Mouse (Mus musculus) forebrain, embryonic 11.5 days (tissue): ENCODE results near the gene Olfr223. TPM values are rescaled to one million over a fixed set of nuclear protein-coding genes. Genes with fewer than 3 reads are reported as not detected.

ENCODE experiments used
- ATAC-seq: fragments of 200-750 bp; cut with Nextera tagmentation; replicated peaks from 2 replicates; pipeline ENCODE4 v1.8.0; 2017; ENCODE audit warnings: moderate TSS enrichment; ENCODE audit not compliant: low FRiP score
- DNase-seq: peaks from one replicate; pipeline ENCODE4 v3.0.0-alpha.2; 2017; ENCODE audit warnings: low spot score
- H3K27ac ChIP-seq: fragments of 300-500 bp; sonication (generic); 2 replicates; pipeline ENCODE4 v1.5.1; 2014; ENCODE audit warnings: low read depth, low read length
- H3K27me3 ChIP-seq: fragments of 300-500 bp; sonication (generic); 2 replicates; pipeline ENCODE4 v1.6.1; 2014; ENCODE audit warnings: mild to moderate bottlenecking, low read length, mixed read lengths; ENCODE audit not compliant: control insufficient read depth, insufficient read depth
- H3K36me3 ChIP-seq: fragments of 300-500 bp; sonication (generic); 2 replicates; pipeline ENCODE4 v1.6.1; 2014; ENCODE audit warnings: mild to moderate bottlenecking, low read length, moderate library complexity, mixed read lengths; ENCODE audit not compliant: control insufficient read depth, insufficient read depth
- H3K4me1 ChIP-seq: fragments of 300-500 bp; sonication (generic); replicated peaks from 2 replicates; pipeline ENCODE4 v1.6.1; 2014; ENCODE audit warnings: low read length, mixed read lengths; ENCODE audit not compliant: control insufficient read depth, insufficient read depth
- H3K4me2 ChIP-seq: fragments of 300-500 bp; sonication (generic); 2 replicates; pipeline ENCODE4 v1.6.1; 2014; ENCODE audit warnings: low read depth, mild to moderate bottlenecking, low read length, moderate library complexity, mixed read lengths; ENCODE audit not compliant: severe bottlenecking
- H3K4me3 ChIP-seq: fragments of 300-500 bp; sonication (generic); 2 replicates; pipeline ENCODE4 v1.5.1; 2014; ENCODE audit warnings: low read depth, low read length
- H3K9ac ChIP-seq: fragments of 300-500 bp; sonication (generic); 2 replicates; pipeline ENCODE4 v1.6.1; 2014; ENCODE audit warnings: low read length
- H3K9me3 ChIP-seq: fragments of 300-500 bp; sonication (generic); 2 replicates; pipeline ENCODE4 v1.6.1; 2016; ENCODE audit warnings: low read length, mixed read lengths; ENCODE audit not compliant: control insufficient read depth
- WGBS: fragments of 180-500 bp; shearing (Covaris S2); extraction: QIAGEN DNeasy Blood & Tissue Kit; methylation state at CpG from one replicate; pipeline ENCODE4 v1.1.7; 2014; 5-methylcytosine and 5-hydroxymethylcytosine counted together
- polyA plus RNA-seq: library from polyadenylated mRNA; unstranded; fragments of >200 nt; fragmentation: Nextera tagmentation; extraction: Ambion mirVana; gene quantifications from 2 replicates; pipeline ENCODE4 v1.2.1, GENCODE M21; 2014

Olfr223 gene
- not detected in 2 replicates for polyA plus RNA-seq

GRCm38 (mm10) chr11:59593189-59593588, at the start of gene Olfr223:
Olfr223 (minus strand) TSS chr11:59593289.
- Histone ChIP-seq H3K27ac (no peak within 1 kb of the TSS), H3K27me3 (no peaks in the 10 kb centered on the region), H3K4me2 (no peak within 1 kb of the TSS), H3K4me3 (no peak within 1 kb of the TSS), H3K36me3 (no peaks in the 10 kb centered on the region), H3K4me1 (no peaks in the 10 kb centered on the region), H3K9me3 (no peaks in the 10 kb centered on the region), H3K9ac (no peak within 1 kb of the TSS)
- 87% methylated on average over 6 of the region's 6 CpGs for WGBS
- ATAC-seq (no peak), DNase-seq (no peak)

- DNase-seq (no peak), ATAC-seq (no peak)
- no peaks in the 10 kb centered on the region for H3K36me3 ChIP-seq
- no peak overlapping the region for H3K27ac ChIP-seq
- H3K27me3 ChIP-seq, result no peaks in the 10 kb centered on the region
- no peak overlapping the region for H3K4me3 ChIP-seq
- H3K9me3 ChIP-seq, result no peaks in the 10 kb centered on the region
- no peak overlapping the region for H3K4me2 ChIP-seq
- 92% methylated on average over 8 of the region's 8 CpGs for WGBS
- H3K4me1 ChIP-seq, result no peaks in the 10 kb centered on the region
- H3K9ac ChIP-seq, result no peak overlapping the region
Observed at GRCm38 (mm10) chr11:59642420-59642819, 49.3 kb upstream of the Olfr223 start.

GRCm38 (mm10) chr11:59641227-59641626, 48.1 kb upstream of the Olfr223 start:
- H3K9me3 ChIP-seq, result no peaks in the 10 kb centered on the region
- no peaks in the 10 kb centered on the region for H3K36me3 ChIP-seq
- H3K27ac ChIP-seq, result no peak overlapping the region
- no peak overlapping the region for H3K9ac ChIP-seq
- H3K4me3 ChIP-seq, result no peak overlapping the region
- no peaks in the 10 kb centered on the region for H3K4me1 ChIP-seq
- ATAC-seq (no peak), DNase-seq (no peak)
- WGBS, result 81% methylated on average over 5 of the region's 5 CpGs
- no peak overlapping the region for H3K4me2 ChIP-seq
- H3K27me3 ChIP-seq, result no peaks in the 10 kb centered on the region

- WGBS, result 94% methylated on average over 4 of the region's 4 CpGs
- no peak overlapping the region for H3K9ac ChIP-seq
- H3K36me3 ChIP-seq, result no peaks in the 10 kb centered on the region
- no peak for DNase-seq
- H3K27me3 ChIP-seq, result no peaks in the 10 kb centered on the region
- H3K4me2 ChIP-seq, result no peak overlapping the region
- H3K4me1 ChIP-seq, result no peaks in the 10 kb centered on the region
- no peak overlapping the region for H3K27ac ChIP-seq
- no peak for ATAC-seq
- H3K9me3 ChIP-seq, result no peaks in the 10 kb centered on the region
- no peak overlapping the region for H3K4me3 ChIP-seq
Observed at GRCm38 (mm10) chr11:59639957-59640643, 47.0 kb upstream of the Olfr223 start.

DNA sequence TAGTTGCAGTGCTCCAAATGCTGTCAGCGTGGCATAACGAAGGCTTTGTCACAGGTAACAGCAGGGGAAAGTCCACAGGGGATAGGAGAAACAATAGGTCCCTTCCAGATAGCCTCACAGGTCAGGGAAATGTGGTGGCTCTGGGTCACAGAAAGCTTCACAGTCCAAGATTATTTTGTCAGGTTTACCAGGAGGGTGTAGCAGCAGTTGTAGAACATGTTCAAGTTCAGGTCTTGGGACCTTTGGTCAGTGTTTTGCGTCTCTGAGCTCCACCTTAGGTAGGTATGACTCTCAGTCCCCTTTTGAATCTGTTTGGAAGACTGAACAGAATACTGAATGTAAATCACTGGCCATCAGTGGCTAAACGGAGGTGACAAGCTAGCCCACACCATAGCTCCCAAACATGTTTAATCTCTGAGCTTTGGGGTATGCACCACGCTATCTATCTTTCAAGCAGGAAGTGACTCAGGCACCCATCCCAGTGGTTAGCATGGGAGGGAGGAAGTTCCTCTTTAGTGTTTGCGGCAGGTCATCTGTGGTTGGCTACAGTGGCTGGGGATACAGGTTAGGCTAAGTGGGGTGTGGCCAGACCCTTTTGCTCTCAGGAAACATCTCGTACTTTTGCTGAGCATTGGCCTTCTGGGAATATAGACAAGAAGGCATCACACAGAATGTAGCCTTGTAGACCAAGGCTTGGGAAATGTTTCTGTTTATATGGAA, 43.8 kb upstream of the Olfr223 start:
- Histone ChIP-seq H3K4me3 (no peak overlapping the region), H3K27me3 (no peaks in the 10 kb centered on the region), H3K9ac (no peak overlapping the region), H3K36me3 (no peaks in the 10 kb centered on the region), H3K4me2 (no peak overlapping the region), H3K9me3 (no peaks in the 10 kb centered on the region), H3K27ac (no peak overlapping the region), H3K4me1 (no peaks in the 10 kb centered on the region)
- DNase-seq (no peak), ATAC-seq (no peak)
- 79% methylated on average over 7 of the region's 7 CpGs for WGBS

GRCm38 (mm10) chr11:59635821-59636694, 43.0 kb upstream of the Olfr223 start:
- H3K4me1 ChIP-seq, result no peaks in the 10 kb centered on the region
- no peaks in the 10 kb centered on the region for H3K27me3 ChIP-seq
- H3K27ac ChIP-seq, result no peak overlapping the region
- H3K4me3 ChIP-seq, result no peak overlapping the region
- no peaks in the 10 kb centered on the region for H3K9me3 ChIP-seq
- DNase-seq (no peak), ATAC-seq (no peak)
- 82% methylated on average over 12 of the region's 12 CpGs for WGBS
- no peak overlapping the region for H3K4me2 ChIP-seq
- H3K36me3 ChIP-seq, result no peaks in the 10 kb centered on the region
- H3K9ac ChIP-seq, result no peak overlapping the region

- Histone ChIP-seq H3K9me3 (no peaks in the 10 kb centered on the region), H3K4me3 (no peak overlapping the region), H3K4me1 (no peaks in the 10 kb centered on the region), H3K27me3 (no peaks in the 10 kb centered on the region), H3K9ac (no peak overlapping the region), H3K36me3 (no peaks in the 10 kb centered on the region), H3K27ac (no peak overlapping the region), H3K4me2 (no peak overlapping the region)
- WGBS, result 88% methylated on average over 9 of the region's 9 CpGs
- DNase-seq (no peak), ATAC-seq (no peak)
Observed at GRCm38 (mm10) chr11:59635251-59635795, 42.2 kb upstream of the Olfr223 start.

- Histone ChIP-seq H3K36me3 (no peaks in the 10 kb centered on the region), H3K4me2 (no peak overlapping the region), H3K4me3 (no peak overlapping the region), H3K9me3 (no peaks in the 10 kb centered on the region), H3K9ac (no peak overlapping the region), H3K4me1 (no peaks in the 10 kb centered on the region), H3K27ac (no peak overlapping the region), H3K27me3 (no peaks in the 10 kb centered on the region)
- no peak for DNase-seq
- no peak for ATAC-seq
- 89% methylated on average over 7 of the region's 7 CpGs for WGBS
Observed at GRCm38 (mm10) chr11:59634001-59634660, 41.0 kb upstream of the Olfr223 start.
